Mouse (Mus musculus) ES-E14 (cell line): Measurements from ENCODE around the gene Exoc4. TPM values are rescaled to one million over a fixed set of nuclear protein-coding genes. Genes with fewer than 3 reads are reported as not detected.

Experiments used
- DNase-seq: peaks from one replicate; pipeline ENCODE4 v3.0.0-alpha.2; 2013; ENCODE audit warnings: low read depth, low spot score
- H3K27ac ChIP-seq: 2 replicates; pipeline ENCODE4 v1.5.1; 2012; ENCODE audit warnings: low read depth, mild to moderate bottlenecking, low read length, moderate library complexity, mixed read lengths; ENCODE audit not compliant: poor library complexity, insufficient read depth, severe bottlenecking
- H3K36me3 ChIP-seq: 2 replicates; pipeline ENCODE4 v1.6.1; 2012; ENCODE audit warnings: mild to moderate bottlenecking, low read length, moderate library complexity, mixed read lengths; ENCODE audit not compliant: control insufficient read depth, poor library complexity, insufficient read depth, severe bottlenecking
- H3K4me1 ChIP-seq, 2 experiments: fragments of 150-350 bp in 1 of 2; sonication (generic) in 1 of 2; 2 replicates each; pipeline ENCODE4 v1.6.1; 2012; ENCODE audit warnings: low read length in 2 of 2, mild to moderate bottlenecking in 1 of 2, mixed read lengths in 1 of 2; ENCODE audit not compliant: control insufficient read depth in 2 of 2, insufficient read depth in 2 of 2, poor library complexity in 1 of 2
- H3K4me3 ChIP-seq, 2 experiments: fragments of 150-350 bp in 1 of 2; sonication (generic) in 1 of 2; 2 replicates each; pipeline ENCODE4 v1.5.1; 2012; ENCODE audit warnings: low read length in 2 of 2, low read depth in 1 of 2, mild to moderate bottlenecking in 1 of 2, mixed read lengths in 1 of 2; ENCODE audit not compliant: insufficient read depth in 1 of 2, poor library complexity in 1 of 2, severe bottlenecking in 1 of 2
- H3K9ac ChIP-seq: 2 replicates; pipeline ENCODE4 v1.6.1; 2012; ENCODE audit warnings: low read depth, mild to moderate bottlenecking, low read length, mixed read lengths; ENCODE audit not compliant: poor library complexity, insufficient read depth, severe bottlenecking
- H3K9me3 ChIP-seq: fragments of 150-350 bp; sonication (generic); 2 replicates; pipeline ENCODE4 v1.6.1; 2012; ENCODE audit warnings: low read depth, mild to moderate bottlenecking, low read length; ENCODE audit not compliant: control insufficient read depth, insufficient read depth
- CHD2 ChIP-seq: IDR thresholded peaks from 2 replicates; pipeline ENCODE4 v1.6.1; 2014; ENCODE audit warnings: mild to moderate bottlenecking, low read depth, low read length, inconsistent platforms
- HCFC1 ChIP-seq: IDR thresholded peaks from 2 replicates; pipeline ENCODE4 v1.6.1; 2012; ENCODE audit warnings: low read length, inconsistent platforms, borderline replicate concordance; ENCODE audit not compliant: insufficient read depth
- MAFK ChIP-seq: IDR thresholded peaks from 2 replicates; pipeline ENCODE4 v1.6.1; 2014; ENCODE audit warnings: mild to moderate bottlenecking, low read depth, low read length, inconsistent platforms; ENCODE audit not compliant: insufficient read depth
- ZC3H11A ChIP-seq: IDR thresholded peaks from 2 replicates; pipeline ENCODE4 v1.6.1; 2012; ENCODE audit warnings: low read depth, mild to moderate bottlenecking, inconsistent platforms, low read length, borderline replicate concordance
- ZNF384 ChIP-seq: IDR thresholded peaks from 2 replicates; pipeline ENCODE4 v1.6.1; 2012; ENCODE audit warnings: low read depth, low read length, inconsistent platforms
- in situ Hi-C, 2 experiments: fragments of 600-800 bp; cut with MboI; formaldehyde crosslinking; loops; one replicate each; pipeline ENCODE4 v1.15.1; 2025; ENCODE audit warnings: low sequenced_read_pairs in 2 of 2, inconsistent platforms in 1 of 2; ENCODE audit not compliant: unreplicated experiment in 2 of 2
- total RNA-seq: library from RNA; depleted of rRNA; stranded (reverse); fragments of 300-350 nt; gene quantifications from 2 replicates; pipeline ENCODE4 v1.2.3, GENCODE M21; 2012

The Exoc4 gene
- total RNA-seq, 1 experiment: 99.3 TPM

DNA sequence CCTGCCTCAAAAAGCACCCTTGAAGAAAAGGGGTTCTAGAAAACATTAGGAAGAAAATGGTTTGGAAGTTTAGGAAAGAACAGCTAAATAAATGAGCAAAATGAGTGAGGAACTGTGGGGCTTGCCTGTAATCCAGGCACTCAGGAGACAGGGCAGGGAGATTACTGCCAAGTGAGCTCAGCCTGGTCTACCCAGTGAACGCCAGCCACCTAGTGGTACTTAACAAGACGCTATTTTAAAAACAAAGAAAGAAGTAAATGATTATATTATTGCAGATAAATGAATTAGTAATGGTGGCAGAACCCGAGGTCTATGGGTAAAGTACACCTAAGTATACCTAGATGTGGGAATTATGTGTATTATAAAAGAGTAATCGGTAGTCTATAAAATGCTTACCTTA is 651.7 kb downstream of the Exoc4 start:
- Histone ChIP-seq H3K9me3 (no peaks in the 10 kb centered on the region), H3K9ac (no peak overlapping the region), H3K4me3 (no peak overlapping the region), H3K4me1 (no peaks in the 10 kb centered on the region; a peak in 1 of 4 replicates), H3K36me3 (no peaks in the 10 kb centered on the region), H3K27ac (no peak overlapping the region)
- DNase-seq: no peak
- no peak for TF ChIP-seq CHD2
- no peak for TF ChIP-seq ZC3H11A
- no peak for TF ChIP-seq ZNF384
- TF ChIP-seq HCFC1: no peak
- TF ChIP-seq MAFK: no peak
- in situ Hi-C loops: no loop called here

DNA sequence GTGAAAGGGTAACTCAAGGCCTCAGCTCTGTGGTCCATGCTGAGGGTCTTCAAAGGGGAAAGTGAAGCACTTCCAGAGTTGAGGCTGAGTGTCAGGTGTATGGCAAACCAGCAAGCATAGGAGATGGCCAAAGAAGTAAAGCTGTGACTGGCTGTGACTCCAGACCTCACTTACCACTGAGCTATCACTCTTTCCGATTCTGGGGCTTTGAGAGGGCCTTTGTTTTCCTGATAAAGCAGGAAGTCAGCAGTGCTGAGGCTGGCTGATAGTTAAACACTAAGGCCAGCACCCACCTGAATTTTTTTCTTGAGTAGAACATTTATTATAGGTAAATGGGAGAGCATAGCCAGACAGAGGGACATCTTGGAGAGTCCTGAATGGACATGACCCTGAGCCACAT is 656.2 kb downstream of the Exoc4 start:
- Histone ChIP-seq H3K9ac (no peak overlapping the region), H3K4me1 (no peaks in the 10 kb centered on the region), H3K9me3 (no peaks in the 10 kb centered on the region), H3K27ac (no peak overlapping the region), H3K4me3 (no peak overlapping the region), H3K36me3 (no peaks in the 10 kb centered on the region)
- TF ChIP-seq ZC3H11A: no peak
- no peak for TF ChIP-seq HCFC1
- TF ChIP-seq MAFK: no peak
- no peak for TF ChIP-seq CHD2
- TF ChIP-seq ZNF384: no peak
- in situ Hi-C loops: no loop called here
- no peak for DNase-seq

GRCm38 (mm10) chr6:33910671-33911070 is 661.8 kb downstream of the Exoc4 start:
- DNase-seq: no peak
- Histone ChIP-seq H3K9ac (no peak overlapping the region), H3K36me3 (no peaks in the 10 kb centered on the region), H3K4me1 (no peaks in the 10 kb centered on the region), H3K4me3 (no peak overlapping the region), H3K27ac (no peak overlapping the region), H3K9me3 (no peaks in the 10 kb centered on the region)
- in situ Hi-C loops: no loop called here
- TF ChIP-seq CHD2: no peak
- no peak for TF ChIP-seq ZC3H11A
- TF ChIP-seq ZNF384: no peak
- TF ChIP-seq HCFC1: no peak

GRCm38 (mm10) chr6:33913072-33913471 is 664.2 kb downstream of the Exoc4 start:
- TF ChIP-seq MAFK (no peak), ZNF384 (no peak), CHD2 (no peak), ZC3H11A (no peak), HCFC1 (no peak)
- in situ Hi-C loops: no loop called here
- Histone ChIP-seq H3K9me3 (no peaks in the 10 kb centered on the region), H3K36me3 (no peaks in the 10 kb centered on the region), H3K4me3 (no peak overlapping the region), H3K27ac (no peak overlapping the region), H3K4me1 (no peaks in the 10 kb centered on the region), H3K9ac (no peak overlapping the region)
- no peak for DNase-seq

GRCm38 (mm10) chr6:33913486-33913885 is 664.6 kb downstream of the Exoc4 start:
- no peak for DNase-seq
- in situ Hi-C loops: no loop called here
- H3K36me3 ChIP-seq: no peaks in the 10 kb centered on the region
- no peaks in the 10 kb centered on the region for H3K9me3 ChIP-seq
- H3K27ac ChIP-seq: no peak overlapping the region
- TF ChIP-seq HCFC1 (no peak), ZC3H11A (no peak), CHD2 (no peak), MAFK (no peak), ZNF384 (no peak)
- H3K4me1 ChIP-seq: no peaks in the 10 kb centered on the region
- no peak overlapping the region for H3K4me3 ChIP-seq
- H3K9ac ChIP-seq: no peak overlapping the region
